Mouse (Mus musculus) inflammation-experienced regulatory T-cells, adult 6 months (primary cell): ENCODE results near the gene E130116L18Rik. TPM values are rescaled to one million over a fixed set of nuclear protein-coding genes. Genes with fewer than 3 reads are reported as not detected.
"Not testable (repeated sequence)": the region's sequence is repeated elsewhere in the genome, so short reads cannot be mapped to it uniquely, and the experiment has no call there.

Experiments used
- ATAC-seq: one replicate; pipeline ENCODE4 v1.8.0; 2017
- polyA plus RNA-seq, 3 experiments: library from polyadenylated mRNA; unstranded; fragments of 100-300 nt; shearing (Covaris generic); gene quantifications; one replicate each; pipeline ENCODE4 v1.2.1; 2017

The E130116L18Rik gene
- not detected for polyA plus RNA-seq

DNA sequence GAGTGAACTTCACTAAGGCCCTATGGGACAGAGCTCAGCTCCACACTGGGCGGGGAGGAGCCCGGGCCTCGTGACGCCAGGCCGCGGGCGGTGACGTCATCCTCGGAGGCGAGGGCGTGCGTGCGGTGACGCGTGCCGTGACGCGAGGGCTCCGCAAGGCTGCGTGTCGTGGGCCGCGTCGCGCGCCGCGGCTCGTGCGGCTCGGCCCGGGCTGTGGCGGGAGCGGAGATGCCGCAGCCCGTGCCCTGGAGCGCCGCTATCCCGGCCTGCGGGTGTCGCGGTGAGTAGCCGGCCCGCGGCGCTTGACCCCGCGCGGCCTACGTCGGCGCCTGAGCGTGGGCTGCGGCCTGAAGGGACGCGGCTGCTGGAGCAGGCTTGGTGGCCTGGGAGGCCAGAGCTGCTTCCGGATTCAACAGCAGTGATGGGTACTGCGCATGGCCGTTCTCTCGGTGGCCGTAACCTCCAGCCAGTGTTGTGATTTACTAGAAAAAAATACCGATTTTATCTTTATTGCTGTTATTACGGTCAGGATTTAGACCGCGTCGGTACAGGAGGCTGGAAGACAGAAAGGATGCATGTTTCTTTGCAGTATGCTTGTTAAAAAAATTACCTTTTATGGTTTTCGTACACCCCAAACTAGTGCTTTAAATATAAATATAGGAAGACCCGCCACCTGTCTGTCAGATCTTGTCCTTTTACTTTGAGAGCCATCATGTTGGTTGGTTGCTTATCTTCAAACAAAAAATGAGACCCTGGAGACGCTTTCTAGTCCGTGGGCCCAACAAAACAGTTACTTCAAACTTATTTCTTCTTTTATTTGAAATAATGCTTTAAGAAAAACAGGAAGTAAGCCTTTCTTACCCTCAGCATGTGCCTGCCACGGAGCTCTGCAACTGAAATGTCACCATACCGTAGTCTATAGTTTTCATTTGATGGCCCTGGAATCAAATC lies at the start of gene E130116L18Rik:
Gene E130116L18Rik, minus strand, starts transcription at position 402 of the 951 bp plus-strand sequence.
- peak; percentile 93 for ATAC-seq

DNA sequence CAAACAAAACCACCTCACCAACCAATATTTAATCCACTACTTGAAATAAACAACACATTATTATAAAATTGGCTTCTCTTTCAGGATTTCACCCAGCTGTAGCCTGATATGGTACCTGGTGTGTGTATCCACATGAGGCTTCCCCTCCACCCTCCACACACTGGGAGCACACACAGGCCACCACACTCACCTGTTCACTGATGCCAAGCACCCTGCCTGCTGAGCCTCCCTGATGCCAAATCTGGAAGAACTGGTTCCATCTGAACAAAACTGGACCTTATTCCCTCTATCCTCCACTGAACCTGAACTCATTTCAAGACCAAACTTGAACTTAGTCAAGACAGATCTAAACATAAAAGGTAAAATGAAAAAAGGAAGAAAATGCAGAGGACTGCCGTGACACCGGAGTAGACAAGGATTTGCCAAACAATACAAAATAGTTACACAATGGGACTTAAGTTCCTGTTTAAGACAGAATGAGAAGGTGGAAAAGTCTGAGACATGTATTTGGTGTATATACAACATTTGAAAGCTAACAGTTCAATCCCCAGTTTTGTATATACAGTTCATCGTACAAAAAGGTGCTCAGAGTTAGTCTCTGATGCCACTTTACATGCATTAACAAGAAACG lies 45.4 kb upstream of the E130116L18Rik start:
- ATAC-seq = no peak

DNA sequence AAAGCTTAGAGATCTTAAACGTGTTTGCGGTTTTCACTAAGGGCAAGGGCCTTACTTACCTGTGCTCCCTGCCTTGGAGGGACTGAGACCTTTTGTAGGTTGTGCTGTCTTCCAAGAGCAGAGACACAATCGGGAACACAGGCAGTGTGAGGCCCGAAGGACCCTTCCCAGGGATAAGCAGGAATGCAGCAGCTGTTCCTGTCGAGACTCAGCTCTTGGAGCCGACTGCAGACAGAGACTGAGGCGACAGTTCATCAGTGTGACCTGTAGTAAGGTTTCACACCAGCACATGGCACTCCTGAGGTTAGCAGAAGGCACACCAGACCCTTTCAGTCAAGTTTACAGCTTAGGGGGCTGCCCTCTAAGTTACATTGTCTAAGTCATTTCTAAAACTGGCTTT lies 39.3 kb upstream of the E130116L18Rik start:
- ATAC-seq = no peak

DNA sequence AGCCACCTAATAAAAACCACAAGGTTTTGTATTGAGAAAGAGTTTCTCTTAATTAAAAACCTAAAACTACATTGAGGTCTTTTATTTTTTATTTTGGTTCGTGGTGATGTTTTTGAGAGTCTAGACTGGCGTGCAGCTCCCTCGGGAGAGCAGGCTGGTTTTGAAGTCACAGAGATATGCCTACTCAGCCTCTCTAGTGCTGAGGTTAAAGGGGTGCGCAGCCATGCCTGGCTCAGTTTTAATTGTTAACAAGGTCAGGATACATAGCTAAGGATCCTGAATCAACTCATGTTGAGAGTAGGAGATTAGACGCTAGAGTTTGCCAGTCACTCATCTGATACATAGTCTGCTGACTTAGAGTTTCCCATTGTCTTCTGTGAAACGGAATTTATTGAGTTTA lies 38.5 kb upstream of the E130116L18Rik start:
- ATAC-seq = no peak

DNA sequence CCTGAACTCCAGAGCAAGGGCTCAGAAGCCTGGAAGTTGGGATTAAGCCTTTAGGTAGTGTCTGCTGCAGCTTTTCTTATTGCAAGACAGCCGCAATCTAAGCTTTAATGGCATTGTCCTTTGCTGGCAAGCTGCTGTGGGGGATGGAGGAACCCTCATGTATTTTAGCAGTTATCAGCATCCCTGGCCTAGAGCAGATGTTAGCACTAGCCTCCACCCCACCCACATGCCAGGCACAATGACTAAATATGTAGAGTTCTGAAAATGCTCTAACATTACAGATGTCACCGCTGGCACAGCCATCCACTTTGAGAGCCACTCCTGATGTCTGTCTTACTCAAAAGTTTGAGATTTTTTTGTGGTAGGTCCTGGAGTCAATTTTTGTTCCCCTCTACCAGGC lies 33.7 kb upstream of the E130116L18Rik start:
- no peak for ATAC-seq

DNA sequence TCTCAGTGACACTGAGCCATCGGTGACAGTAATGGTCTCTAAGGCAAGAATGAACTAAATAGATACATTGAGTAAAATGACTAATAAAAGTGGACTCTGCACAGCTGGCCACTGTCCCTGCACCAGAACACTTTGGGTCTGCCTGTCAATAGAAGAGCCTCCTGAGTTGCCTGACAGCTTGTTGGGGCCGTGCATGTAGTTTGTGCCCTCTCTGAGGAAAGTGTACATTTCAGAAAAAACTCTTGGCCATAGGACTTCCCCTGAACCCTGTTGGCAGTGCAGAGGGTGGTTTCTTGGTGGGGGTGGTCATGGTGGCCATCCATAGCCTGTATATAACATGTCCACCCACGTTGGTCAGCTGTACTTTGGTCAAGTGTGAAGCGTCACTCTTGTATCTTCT lies 31.5 kb upstream of the E130116L18Rik start:
- no peak for ATAC-seq

DNA sequence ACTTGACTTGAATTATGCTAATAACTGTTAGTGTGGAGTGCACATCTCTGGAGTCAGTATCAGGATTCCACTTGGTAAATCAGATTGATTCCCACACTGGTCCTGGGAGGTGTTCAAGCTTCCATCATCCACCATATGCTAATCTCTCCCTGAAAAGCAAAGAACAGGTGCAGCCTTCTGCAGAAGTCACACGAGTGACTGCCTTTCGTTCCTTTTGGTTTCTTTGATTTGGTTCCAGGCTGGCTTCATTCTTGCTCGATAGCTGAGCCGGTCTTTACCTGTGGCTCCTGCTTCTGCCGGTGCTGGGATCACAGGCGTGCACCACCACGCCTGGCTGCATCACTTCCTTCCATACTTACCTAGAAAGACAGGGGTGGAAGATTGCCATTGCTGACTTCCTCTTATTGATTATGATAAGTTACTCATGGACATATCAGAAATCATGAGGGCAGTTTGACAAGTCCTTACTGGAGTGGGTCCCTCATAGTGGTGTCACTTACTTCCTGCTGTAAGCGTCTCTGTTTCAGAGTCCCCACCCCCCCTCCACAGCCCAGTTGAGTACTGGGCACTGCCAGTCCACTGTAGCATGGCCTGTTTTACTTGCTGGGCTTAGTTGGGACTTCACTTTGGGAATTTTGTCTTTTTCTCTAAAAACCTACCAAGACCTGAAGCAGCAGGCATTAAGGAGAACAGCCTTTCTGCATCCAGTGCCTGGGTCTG lies 30.0 kb upstream of the E130116L18Rik start:
- ATAC-seq = no peak

DNA sequence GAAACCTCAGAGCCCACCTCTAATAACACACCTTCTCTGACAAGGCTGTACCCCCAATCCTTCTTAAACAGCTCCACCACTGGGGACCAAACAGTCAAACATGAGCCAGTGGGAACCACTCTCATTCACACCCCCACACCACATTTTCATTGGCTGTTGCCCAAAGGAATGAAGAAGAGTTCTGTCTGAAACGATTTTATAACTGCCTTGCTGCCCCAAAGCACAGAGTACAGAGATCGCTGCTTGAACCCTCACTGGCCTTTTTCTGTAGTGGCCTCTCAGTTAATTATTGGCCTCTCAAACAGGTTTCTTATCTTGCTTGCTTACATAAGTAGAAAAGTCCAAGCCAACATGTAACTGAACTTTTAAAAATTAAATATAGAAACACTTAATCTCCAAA lies 29.5 kb upstream of the E130116L18Rik start:
- no peak for ATAC-seq

DNA sequence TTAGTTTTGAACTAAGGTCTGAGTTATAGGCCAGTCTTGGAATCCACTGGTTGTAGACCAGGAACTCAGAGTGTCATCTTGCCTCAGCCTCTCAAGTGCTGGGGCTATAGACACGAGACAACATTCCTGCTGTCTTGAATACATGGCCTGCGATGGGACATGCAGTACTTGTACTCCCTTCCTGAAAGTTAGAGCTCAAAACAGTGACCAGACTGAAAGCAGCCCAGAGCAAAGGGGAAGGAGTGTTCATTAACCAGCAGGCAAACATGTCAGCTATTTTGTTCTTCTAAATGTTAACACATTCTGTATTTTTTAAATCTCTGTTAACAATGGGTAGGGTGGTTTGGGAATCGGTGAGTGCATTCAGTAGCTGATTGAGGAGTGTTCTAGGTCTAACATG lies 24.1 kb upstream of the E130116L18Rik start:
- ATAC-seq = no peak

DNA sequence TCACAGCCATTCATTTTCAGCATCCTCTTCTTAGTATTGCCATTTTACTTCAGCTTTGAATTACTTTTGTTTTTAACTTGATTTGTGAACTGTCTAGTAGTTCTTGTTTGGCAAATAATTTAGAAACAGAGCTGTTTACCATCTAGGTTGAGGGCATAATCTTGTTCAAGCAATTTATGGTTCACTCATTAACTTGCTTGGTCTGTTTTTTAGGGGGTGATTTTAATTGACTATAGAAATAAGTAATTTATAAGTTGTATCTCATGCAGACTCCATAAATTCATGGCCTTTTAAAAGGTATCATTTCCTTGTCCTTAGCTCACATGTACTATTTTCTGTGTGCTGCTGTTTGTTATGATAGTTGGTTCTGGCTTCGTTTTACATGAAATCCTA lies 23.5 kb upstream of the E130116L18Rik start:
- ATAC-seq = no peak

DNA sequence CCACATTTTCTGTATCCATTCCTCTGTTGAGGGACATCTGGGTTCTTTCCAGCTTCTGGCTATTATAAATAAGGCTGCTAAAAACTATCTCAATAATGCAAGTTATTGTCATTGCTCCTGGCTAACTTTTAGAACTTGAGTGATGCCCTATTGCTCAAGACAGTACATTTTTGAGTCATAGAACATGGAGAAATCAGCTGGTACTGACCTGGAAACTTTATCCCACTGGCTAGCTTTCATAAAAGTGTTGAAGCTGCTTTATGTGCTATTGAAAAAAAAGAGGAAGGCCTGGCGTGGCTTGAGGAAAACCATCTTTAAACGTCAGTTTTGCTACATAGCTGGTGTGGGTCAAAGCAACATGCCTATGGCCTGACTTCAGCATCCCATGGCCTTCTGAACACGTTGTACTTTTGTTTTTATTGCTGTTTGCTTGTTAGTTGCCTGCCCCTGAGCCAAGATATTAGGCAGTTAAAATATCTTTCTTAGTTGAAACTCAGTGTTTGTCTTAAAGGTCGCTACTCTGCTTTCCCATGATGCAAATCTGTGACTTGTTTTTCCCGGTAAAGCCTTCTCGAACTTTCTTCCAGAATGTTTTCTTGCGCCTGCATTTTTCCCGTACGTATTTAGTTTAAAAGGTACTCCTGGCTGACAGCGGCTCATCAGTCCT lies 23.0 kb upstream of the E130116L18Rik start:
- ATAC-seq = no peak

DNA sequence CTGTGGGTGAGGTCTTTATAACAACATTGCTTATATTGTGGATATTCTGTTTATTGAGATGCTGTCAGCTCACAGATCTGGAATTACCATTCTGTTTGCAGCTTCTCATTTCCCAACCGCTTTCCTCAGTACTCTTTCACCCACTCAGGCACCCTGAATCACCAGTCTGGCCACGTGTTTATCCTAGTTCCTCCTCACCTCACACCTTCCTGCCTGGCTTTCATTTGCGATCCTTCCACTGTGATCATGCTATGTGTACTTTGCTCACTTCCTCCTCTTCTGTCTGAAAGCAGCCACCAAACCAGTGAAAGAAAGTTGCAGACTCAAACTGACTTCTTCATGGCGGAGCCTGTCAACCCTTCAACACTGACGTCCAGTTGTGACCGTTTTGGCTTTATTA lies 20.1 kb upstream of the E130116L18Rik start:
- ATAC-seq = no peak

DNA sequence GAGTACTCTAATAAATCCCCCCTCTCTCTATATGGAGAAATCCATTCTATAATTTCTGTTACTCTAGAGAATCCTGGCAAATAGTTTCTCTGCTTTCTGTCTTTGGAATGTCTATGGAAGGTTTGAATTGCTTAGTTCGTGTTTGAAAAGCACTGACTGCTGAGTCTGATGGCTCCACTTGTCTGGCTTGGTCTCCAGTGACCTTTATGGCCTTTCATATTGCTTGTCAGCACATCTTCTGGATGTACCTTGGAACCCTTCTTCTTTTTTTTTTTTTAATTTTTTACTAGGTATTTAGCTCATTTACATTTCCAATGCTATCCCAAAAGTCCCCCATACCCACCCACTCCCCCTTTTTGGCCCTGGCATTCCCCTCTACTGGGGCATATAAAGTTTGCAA lies 1.4 kb upstream of the E130116L18Rik start:
- ATAC-seq = not testable (repeated sequence)

DNA sequence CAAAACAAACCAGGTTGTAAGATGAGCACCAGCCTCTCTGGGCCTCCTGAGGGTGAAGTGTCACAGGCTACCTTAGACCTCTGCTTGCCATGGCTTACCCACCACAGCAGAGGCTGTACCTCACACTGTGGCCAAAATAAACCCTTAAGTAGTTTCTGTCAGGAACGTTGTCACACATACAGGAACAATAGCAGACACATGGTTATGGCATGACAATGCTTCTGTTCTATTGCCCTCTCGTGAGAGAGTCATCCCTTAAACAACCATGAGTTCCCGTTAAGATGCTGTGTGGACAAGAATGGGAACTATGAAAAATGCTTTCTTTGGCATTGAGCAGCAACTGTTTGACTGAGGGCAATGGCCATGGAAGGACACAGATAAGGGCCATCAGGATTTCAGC lies 1.3 kb downstream of the E130116L18Rik start, which contains the start of gene Galnt11:
Gene Galnt11, plus strand, starts transcription at position 301 of the 400 bp plus-strand sequence.
- no peak for ATAC-seq

DNA sequence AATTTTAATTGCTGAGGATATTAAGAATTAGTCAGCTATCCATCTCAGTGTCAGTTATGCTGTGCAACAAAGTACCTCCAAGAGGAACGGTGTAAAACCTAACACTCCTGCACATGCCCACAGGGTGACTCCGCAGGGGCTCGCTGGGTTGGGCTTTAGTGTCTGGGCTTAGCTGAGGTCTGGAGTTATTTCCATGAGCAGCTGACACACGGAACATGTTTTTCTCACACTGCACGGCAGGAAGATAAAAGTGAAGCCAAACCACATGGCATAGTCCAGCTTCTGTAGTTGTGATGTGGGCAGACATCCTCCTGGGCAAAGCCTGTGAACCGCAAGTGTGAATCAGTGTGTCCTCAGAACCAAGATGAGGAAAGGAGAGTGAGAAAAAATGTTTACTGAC lies 7.9 kb downstream of the E130116L18Rik start:
- no peak for ATAC-seq

DNA sequence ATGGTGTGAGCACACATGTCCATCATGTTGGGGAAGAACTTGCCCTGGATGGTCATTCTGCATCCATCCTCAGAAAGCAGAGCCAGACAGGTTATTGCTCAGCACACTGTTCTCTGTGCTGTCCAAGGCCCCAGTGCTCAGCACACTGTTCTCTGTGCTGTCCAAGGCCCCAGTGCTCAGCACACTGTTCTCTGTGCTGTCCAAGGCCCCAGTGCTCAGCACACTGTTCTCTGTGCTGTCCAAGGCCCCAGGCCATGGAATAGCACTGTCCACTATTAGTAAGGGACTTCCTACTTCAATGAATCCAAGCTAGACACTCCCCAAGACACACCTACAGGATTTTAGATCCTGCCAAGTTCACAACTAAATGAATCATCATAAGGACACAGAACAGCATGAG lies 9.7 kb downstream of the E130116L18Rik start:
- ATAC-seq = not testable (repeated sequence)

DNA sequence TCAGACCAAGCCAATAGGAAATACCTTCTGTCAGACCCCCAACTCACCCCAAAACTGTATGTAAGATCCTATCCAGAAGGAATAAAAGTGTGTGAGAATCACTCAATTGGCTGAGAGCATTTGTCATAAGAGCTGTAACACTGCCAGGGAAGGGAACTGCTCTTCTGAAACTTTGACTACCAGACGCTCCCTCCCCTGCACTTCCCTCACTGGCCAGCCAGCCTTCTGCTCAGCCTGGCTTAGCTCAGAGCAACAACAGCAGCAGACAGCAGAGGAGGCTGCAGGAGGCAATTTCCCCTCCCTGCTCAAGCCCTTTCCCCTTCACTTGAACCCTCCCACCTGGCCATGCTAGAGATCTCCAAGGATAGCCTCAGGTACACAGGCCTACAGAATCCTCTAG lies 11.1 kb downstream of the E130116L18Rik start:
- no peak for ATAC-seq

DNA sequence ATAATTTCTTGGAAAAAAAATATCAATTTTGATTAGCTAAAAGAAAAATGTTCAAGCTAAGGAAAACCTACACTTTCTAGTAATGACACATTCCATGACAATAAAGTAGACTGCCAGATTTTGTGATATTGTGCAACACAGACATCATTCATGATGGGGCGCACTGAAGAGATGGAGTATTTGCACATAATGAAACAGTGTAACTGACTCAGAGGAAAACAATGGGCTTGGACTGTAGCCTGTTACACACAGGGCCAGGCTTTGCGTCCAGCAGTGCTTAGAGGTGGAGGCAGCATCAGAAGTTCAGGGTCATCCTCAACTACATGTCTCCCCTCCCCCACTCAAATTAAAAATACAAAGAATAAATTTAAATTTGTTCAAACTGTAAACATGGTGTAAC lies 32.4 kb downstream of the E130116L18Rik start:
- ATAC-seq = no peak

DNA sequence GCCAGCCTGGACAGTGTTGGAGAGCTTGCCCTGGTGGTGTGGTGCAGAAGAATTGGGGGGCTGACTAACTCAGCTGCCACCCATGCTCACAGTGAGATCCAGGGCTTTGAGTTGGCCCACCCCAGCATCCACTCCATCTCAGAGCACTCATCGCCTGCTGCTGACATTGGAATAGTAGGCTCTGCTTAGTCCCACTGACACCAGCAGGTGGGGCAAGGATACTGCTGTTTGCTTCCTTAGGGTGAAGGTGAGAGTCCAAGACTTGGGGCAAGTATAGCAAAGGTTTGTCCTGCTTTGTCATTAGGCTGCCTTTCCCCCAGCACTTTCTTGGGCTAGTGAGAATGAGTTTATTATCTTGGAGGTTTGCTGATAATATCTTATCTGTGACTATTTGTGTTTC lies 34.2 kb downstream of the E130116L18Rik start:
- ATAC-seq = no peak

DNA sequence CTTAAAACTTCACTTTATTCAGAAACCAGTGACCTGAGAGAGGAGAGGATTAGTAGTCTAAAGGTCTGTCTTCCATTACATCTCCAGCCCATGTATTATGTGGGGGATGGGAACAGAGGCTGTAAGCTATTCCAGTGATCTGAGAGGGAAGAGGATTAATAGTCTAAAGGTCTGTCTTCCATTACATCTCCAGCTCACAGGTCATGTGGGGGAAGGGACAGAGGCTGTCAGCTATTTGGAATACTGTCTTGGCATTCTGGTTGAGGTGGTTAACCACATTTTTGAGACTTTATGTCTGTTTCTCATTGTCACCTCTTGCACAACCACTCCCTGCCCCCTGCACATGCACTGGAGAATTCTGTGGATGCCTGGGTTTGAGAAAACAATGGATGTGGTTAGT lies 35.2 kb downstream of the E130116L18Rik start:
- ATAC-seq = no peak

DNA sequence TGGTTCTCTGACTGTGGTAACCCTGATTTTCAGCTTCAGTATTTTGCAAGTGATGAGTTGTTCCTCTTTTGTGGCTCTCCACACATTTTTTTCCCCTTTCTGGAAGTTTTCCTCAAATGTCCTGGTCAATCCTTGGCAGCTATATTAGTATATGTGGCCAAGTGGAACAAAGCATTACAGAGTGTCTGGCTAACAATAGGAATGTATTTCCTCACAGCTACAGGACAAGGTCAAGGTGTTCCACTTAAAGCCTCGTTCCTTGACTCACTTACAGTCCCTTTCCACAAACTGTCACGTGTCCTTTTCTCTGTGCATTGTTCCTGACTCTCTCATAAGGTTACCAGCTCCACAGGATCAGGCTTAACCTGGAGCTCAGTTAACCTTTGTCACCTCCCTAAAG lies 38.4 kb downstream of the E130116L18Rik start:
- no peak for ATAC-seq

DNA sequence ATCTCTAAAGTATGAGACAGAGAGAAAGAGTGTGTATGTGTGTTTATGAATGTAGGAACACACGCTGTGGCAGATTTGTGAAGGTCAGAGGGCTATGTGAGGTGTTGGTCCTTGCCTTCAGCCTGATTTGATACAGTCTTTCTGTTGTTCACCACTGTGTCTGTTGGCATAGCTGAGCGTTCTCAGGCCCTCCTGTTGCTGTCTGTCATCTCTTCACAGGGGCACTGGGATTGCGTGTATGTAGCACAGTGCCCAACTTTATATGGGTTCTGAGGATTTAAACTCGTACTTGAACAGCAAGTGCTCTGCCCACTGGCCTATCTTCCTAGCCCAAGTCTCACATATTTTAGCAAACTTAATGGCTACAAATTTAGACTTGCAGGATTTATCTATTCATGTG lies 39.4 kb downstream of the E130116L18Rik start:
- ATAC-seq = no peak
